Mouse (Mus musculus): Measurements from ENCODE around the gene Hlf. TPM values are rescaled to one million over a fixed set of nuclear protein-coding genes. Genes with fewer than 3 reads are reported as not detected.

Hlf gene
- polyA plus RNA-seq, 1 experiment from 2014 or later = 0.81 TPM

DNA sequence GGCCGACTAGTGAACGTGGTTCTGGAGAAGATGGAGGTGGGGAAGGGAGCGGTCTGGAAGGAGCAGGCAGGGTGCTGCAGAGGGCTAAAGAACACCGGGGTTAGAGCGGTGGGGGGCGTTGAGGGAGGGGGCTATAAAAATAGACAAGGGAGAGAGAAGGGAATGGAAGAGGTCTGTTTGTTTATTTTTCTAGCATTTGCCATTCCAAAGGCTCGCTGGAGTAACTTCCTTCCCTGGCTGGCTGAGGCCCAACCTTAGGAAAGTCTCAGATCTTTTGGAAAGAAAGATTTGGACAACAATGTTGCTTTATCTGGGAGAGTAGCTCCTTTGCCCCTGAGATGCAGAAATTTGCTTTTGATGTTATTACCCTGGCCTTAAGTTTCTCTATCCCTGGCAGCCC, 21.6 kb downstream of the Hlf start:
- H3K9me3 ChIP-seq (ENCODE audit: control insufficient read depth) = no peaks in the 10 kb centered on the region
- H3K36me3 ChIP-seq (ENCODE audit: control insufficient read depth, insufficient read depth) = no peaks in the 10 kb centered on the region
- H3K27ac ChIP-seq (ENCODE audit: low read depth, low read length) = peak overlapping the region; percentile 58
- H3K4me2 ChIP-seq (replicated peaks; ENCODE audit: low read depth) = peak overlapping the region; percentile 37; the same call in 1 of the 2 replicates
- no peak for ATAC-seq
- WGBS = 36% methylated on average over 6 of the region's 7 CpGs
- no peak overlapping the region for H3K4me3 ChIP-seq (ENCODE audit: low read depth, low read length)
- H3K9ac ChIP-seq (ENCODE audit: low read depth, low read length) = no peak overlapping the region
- no peaks in the 10 kb centered on the region for H3K27me3 ChIP-seq (replicated peaks; ENCODE audit: control insufficient read depth, insufficient read depth, low read length)
- peaks cover 20% of the 10 kb centered on the region for H3K4me1 ChIP-seq (replicated peaks; ENCODE audit: control insufficient read depth, insufficient read depth, low read length)
- no peak for TF ChIP-seq CTCF (IDR thresholded peaks at IDR 0.05; ENCODE audit: low read depth)

DNA sequence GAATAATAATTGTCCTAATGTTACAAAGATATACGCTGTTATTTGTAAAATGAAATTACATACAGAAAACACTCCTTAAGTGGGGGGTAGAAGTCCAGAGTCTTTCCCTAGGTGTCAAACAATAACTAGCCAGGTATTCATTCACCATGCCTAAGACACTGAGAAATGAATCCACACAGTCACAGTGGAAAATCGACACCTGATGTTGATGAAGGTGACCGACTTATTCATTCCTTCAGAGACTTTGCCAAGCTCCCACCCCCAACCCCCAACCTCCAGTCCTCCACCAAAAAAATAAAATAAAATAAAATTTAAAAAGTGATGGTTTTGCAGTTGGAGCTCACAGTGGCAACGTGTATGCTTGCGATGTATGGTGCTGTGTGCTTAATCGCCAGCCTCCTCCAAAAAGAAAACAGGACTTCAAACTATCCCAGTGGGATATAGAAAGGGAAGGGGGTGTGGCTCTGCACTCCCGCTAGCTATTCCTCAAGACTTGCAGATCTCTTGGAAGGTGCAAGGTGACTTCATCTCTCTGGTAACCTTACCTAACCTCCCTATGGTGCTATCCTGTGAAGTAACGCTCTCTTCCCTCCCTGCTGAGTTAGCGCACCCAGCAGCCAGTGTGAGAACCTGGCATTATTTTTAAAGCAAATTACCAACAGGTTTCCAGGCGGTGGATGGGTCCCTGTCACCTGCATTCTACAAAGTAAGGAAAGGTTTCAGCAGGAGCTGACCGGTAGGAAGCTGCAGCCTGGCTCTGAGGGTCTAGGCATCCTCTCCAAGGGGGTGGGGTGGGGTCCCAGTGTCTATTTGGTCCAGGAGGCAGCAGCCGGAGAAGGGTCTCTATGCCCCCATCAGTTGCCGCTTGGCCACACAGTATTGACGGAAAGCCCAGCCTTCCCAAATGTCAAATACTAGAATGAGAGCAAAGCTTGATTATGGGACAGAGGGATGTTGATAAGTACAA, 22.5 kb downstream of the Hlf start:
- 0 out of 2 replicates have a peak overlapping the region, but pooled peaks have one; percentile 58 for H3K27ac ChIP-seq (ENCODE audit: low read depth, low read length)
- TF ChIP-seq CTCF (IDR thresholded peaks at IDR 0.05; ENCODE audit: low read depth) = no peak
- no peak overlapping the region for H3K4me2 ChIP-seq (replicated peaks; ENCODE audit: low read depth)
- no peak for ATAC-seq
- peaks cover 20% of the 10 kb centered on the region for H3K4me1 ChIP-seq (replicated peaks; ENCODE audit: control insufficient read depth, insufficient read depth, low read length)
- no peaks in the 10 kb centered on the region for H3K36me3 ChIP-seq (ENCODE audit: control insufficient read depth, insufficient read depth)
- WGBS = 80% methylated on average over 14 of the region's 14 CpGs
- H3K9me3 ChIP-seq (ENCODE audit: control insufficient read depth) = no peaks in the 10 kb centered on the region
- no peak overlapping the region for H3K4me3 ChIP-seq (ENCODE audit: low read depth, low read length)
- H3K27me3 ChIP-seq (replicated peaks; ENCODE audit: control insufficient read depth, insufficient read depth, low read length) = no peaks in the 10 kb centered on the region
- H3K9ac ChIP-seq (ENCODE audit: low read depth, low read length) = no peak overlapping the region

DNA sequence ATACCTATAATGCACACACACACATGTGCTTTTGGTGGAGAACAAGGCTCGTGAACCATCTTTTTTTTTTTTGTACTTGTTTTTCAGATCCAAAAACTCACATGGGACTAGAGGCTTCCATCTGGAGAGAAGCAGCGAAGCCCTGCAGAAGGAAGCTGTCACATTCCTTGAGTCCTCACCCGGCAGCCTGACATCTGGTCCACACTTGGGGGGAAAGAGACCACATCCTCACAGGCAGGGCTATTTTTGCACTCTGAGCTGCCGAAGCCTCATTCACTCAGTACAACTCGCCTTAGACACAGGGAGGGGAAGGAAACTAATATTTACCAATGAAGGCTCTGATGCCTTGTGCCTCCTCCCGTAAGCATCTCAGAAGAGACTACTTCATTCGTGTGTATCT, 25.8 kb downstream of the Hlf start:
- Histone ChIP-seq H3K9me3 (ENCODE audit: control insufficient read depth) (no peaks in the 10 kb centered on the region), H3K4me2 (replicated peaks; ENCODE audit: low read depth) (no peak overlapping the region), H3K27me3 (replicated peaks; ENCODE audit: control insufficient read depth, insufficient read depth, low read length) (no peaks in the 10 kb centered on the region), H3K9ac (ENCODE audit: low read depth, low read length) (no peak overlapping the region), H3K4me1 (replicated peaks; ENCODE audit: control insufficient read depth, insufficient read depth, low read length) (peaks cover 10% of the 10 kb centered on the region), H3K4me3 (ENCODE audit: low read depth, low read length) (no peak overlapping the region), H3K27ac (ENCODE audit: low read depth, low read length) (no peak overlapping the region), H3K36me3 (ENCODE audit: control insufficient read depth, insufficient read depth) (no peaks in the 10 kb centered on the region)
- no peak for ATAC-seq
- WGBS = 53% methylated on average over 7 of the region's 7 CpGs
- TF ChIP-seq CTCF (IDR thresholded peaks at IDR 0.05; ENCODE audit: low read depth) = no peak

DNA sequence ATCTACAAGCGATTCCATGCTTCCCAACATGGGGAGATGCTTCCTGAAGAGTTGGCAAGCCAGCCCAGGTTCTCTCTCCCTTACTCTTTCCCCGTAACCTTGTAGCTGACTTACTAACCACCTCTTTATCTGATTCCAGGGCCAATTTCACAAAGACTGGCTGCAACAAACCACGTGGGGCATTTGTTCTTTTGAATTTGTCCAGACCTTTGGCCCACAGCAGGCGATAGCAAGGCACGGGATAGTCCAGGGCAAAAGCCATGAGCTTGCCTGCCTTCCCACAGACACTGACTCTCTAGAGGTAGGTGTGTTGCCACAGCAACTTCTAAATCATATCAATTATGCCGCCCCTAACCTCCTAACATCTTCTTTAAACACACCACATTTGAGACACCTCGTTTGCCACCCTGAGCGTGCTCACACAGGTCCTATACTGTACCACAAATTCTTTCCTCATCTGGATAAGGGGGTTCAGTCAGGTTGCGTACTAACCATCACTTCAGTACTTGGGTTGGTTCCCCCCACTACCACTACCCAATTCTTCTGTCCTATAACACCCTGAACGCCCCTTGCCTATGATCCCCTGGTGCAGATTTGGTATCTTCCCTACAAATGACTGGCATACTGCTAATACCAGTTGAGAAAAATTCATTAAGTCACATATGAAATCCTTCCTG, 26.7 kb downstream of the Hlf start:
- H3K27me3 ChIP-seq (replicated peaks; ENCODE audit: control insufficient read depth, insufficient read depth, low read length) = no peaks in the 10 kb centered on the region
- 67% methylated on average over 10 of the region's 10 CpGs for WGBS
- no peak overlapping the region for H3K4me2 ChIP-seq (replicated peaks; ENCODE audit: low read depth)
- no peak for TF ChIP-seq CTCF (IDR thresholded peaks at IDR 0.05; ENCODE audit: low read depth)
- H3K27ac ChIP-seq (ENCODE audit: low read depth, low read length) = no peak overlapping the region; the same call in 1 of the 2 replicates
- H3K36me3 ChIP-seq (ENCODE audit: control insufficient read depth, insufficient read depth) = no peaks in the 10 kb centered on the region
- no peaks in the 10 kb centered on the region for H3K9me3 ChIP-seq (ENCODE audit: control insufficient read depth)
- no peak overlapping the region for H3K4me3 ChIP-seq (ENCODE audit: low read depth, low read length)
- H3K4me1 ChIP-seq (replicated peaks; ENCODE audit: control insufficient read depth, insufficient read depth, low read length) = peaks cover 7% of the 10 kb centered on the region
- H3K9ac ChIP-seq (ENCODE audit: low read depth, low read length) = no peak overlapping the region
- peak; percentile 94 for ATAC-seq

DNA sequence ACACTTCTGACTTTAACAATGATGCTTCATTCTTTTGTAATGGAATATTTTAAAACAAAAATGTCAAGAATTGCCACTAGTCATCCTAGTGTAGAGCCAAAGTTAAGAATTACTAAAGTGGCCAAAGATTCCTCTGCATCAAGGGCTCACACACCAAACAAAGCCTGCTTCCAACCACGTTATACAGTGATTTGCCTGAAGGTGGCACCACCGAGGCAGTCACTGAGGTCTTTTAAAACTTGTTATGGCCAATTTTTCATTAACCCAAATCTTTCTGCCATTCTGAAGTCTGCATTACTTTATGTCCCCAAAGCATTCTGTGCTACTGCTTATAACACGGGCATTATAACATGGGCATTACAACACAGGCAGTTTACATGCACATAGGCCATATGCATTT, 27.3 kb downstream of the Hlf start:
- no peak overlapping the region for H3K4me2 ChIP-seq (replicated peaks; ENCODE audit: low read depth)
- no peak for ATAC-seq
- TF ChIP-seq CTCF (IDR thresholded peaks at IDR 0.05; ENCODE audit: low read depth) = peak; percentile 73
- H3K9ac ChIP-seq (ENCODE audit: low read depth, low read length) = no peak overlapping the region
- no peaks in the 10 kb centered on the region for H3K27me3 ChIP-seq (replicated peaks; ENCODE audit: control insufficient read depth, insufficient read depth, low read length)
- H3K4me3 ChIP-seq (ENCODE audit: low read depth, low read length) = no peak overlapping the region
- H3K36me3 ChIP-seq (ENCODE audit: control insufficient read depth, insufficient read depth) = no peaks in the 10 kb centered on the region
- 42% methylated on average over 3 of the region's 3 CpGs for WGBS
- H3K9me3 ChIP-seq (ENCODE audit: control insufficient read depth) = no peaks in the 10 kb centered on the region
- peaks cover 3% of the 10 kb centered on the region; the same call in 1 of the 2 replicates for H3K4me1 ChIP-seq (replicated peaks; ENCODE audit: control insufficient read depth, insufficient read depth, low read length)
- no peak overlapping the region; the same call in 1 of the 2 replicates for H3K27ac ChIP-seq (ENCODE audit: low read depth, low read length)

DNA sequence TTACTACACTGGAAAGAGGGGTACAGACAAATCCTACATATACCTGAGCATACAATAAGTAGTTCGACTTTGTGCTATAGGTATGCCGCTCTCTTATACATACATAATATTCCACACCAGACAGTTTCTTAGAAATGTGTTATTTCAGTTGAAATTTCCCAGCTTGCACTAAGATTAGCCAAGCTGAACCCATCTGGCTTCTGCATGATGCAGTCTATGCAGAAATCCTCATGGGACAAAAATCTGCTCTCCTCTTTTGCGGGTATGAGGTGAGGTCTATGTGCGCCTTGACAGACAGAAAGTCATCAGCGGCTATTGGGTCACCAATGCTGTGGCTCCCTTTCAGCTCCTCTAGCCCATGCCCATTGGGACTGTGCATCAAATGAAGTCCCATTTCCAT, 30.2 kb downstream of the Hlf start:
- Histone ChIP-seq H3K36me3 (ENCODE audit: control insufficient read depth, insufficient read depth) (no peaks in the 10 kb centered on the region), H3K27ac (ENCODE audit: low read depth, low read length) (no peak overlapping the region), H3K4me3 (ENCODE audit: low read depth, low read length) (no peak overlapping the region), H3K27me3 (replicated peaks; ENCODE audit: control insufficient read depth, insufficient read depth, low read length) (no peaks in the 10 kb centered on the region), H3K9me3 (ENCODE audit: control insufficient read depth) (no peaks in the 10 kb centered on the region), H3K4me2 (replicated peaks; ENCODE audit: low read depth) (no peak overlapping the region), H3K9ac (ENCODE audit: low read depth, low read length) (no peak overlapping the region), H3K4me1 (replicated peaks; ENCODE audit: control insufficient read depth, insufficient read depth, low read length) (0 out of 2 replicates have a peak, but pooled peaks cover 3% of the 10 kb centered on the region)
- no peak for ATAC-seq
- TF ChIP-seq CTCF (IDR thresholded peaks at IDR 0.05; ENCODE audit: low read depth) = no peak
- over 99% methylated on average over 5 of the region's 5 CpGs for WGBS

All from intestine, postnatal 0 days (tissue).